Mouse (Mus musculus) cerebellum, adult 2 months (tissue): ENCODE measurements around the gene Anxa6.

Experiments
- CTCF ChIP-seq: fragments of 200-500 bp; IDR thresholded peaks from 2 replicates; pipeline ENCODE4 v1.5.1; 2011; ENCODE audit warnings: low read depth, mild to moderate bottlenecking, control low read depth, low read length, moderate library complexity, borderline replicate concordance; ENCODE audit not compliant: insufficient read depth
- POLR2A ChIP-seq: fragments of 200-500 bp; IDR thresholded peaks from 2 replicates; pipeline ENCODE4 v1.6.1; 2011; ENCODE audit warnings: low read length, control low read depth, borderline replicate concordance; ENCODE audit not compliant: insufficient read depth

GRCm38 (mm10) chr11:54954716-54955115 is 78.5 kb downstream of the Anxa6 start:
- no peak for TF ChIP-seq POLR2A
- no peak for TF ChIP-seq CTCF
